In the genomic region with DNA sequence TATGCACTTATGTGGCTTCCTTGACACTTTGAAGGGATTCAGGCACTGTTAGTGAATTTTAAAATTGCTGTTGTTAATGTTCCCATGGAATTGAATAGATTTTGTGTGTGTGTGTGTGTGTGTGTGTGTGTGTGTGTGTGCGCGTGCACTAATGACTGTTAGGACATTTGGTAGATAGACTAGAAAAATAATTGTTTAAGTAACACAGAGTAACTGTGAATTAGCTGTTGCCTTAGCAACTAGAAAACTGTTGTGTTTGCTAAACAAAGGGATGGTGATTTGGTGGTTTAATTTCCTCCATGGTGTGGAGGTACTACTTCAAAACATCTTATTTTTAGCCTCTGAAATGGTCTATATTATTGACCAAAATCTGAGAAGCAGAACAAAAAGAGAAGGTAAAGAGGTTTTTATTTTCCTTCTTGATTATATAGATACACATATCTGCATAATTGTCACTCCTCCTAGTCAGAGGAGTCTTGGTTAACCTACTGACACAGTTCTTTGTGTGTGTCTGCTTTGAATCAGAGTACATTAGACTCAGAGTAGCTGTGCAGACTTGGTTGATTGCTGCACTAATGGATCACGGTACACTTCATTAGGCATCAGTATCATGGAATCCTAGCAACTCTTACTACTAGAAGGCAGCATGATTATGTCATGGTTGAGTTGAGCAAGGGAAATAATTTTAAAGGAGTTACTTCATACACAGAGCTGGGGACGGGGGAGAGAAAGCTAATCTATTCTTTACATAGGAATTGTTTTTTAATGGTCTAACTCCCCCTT, we compare ENCODE assay signal across 15 mouse cellular contexts. TPM values are rescaled to one million over a fixed set of nuclear protein-coding genes. Genes with fewer than 3 reads are reported as not detected.
A peak's percentile ranks its signal among the peaks of the same experiment; 100 is the strongest.
DNase-seq lines count a peak whose midpoint lies in the region; ATAC-seq and TF ChIP-seq lines count a peak whose summit lies in the region.
"Had no signal": no experiment of that assay in that cellular context is flagged by ENCODE, and none has a peak within 500 bp of the region (broad histone marks: within the 10 kb centered on the region; RNA-seq: fewer than 3 reads in every experiment).

No protein-coding gene starts in this region.

- no peak overlapping the region for H3K4me3 ChIP-seq in midbrain, embryonic 11.5 days (ENCODE audit: low read depth, low read length)
- H3K4me3 ChIP-seq in midbrain, embryonic 10.5 days: no peak overlapping the region
- H3K4me3 ChIP-seq in forebrain, postnatal 0 days (ENCODE audit: low read depth, low read length): no peak overlapping the region
- H3K4me3 ChIP-seq in midbrain, embryonic 14.5 days (replicated peaks; ENCODE audit: low read depth, low read length): no peak overlapping the region
- H3K4me3 ChIP-seq: erythroblast, embryonic 14.5 days had no signal

- no peaks in the 10 kb centered on the region for H3K9me3 ChIP-seq in midbrain, embryonic 11.5 days (ENCODE audit: control insufficient read depth, low read length)
- H3K9me3 ChIP-seq in midbrain, embryonic 10.5 days (replicated peaks): no peaks in the 10 kb centered on the region
- no peaks in the 10 kb centered on the region for H3K9me3 ChIP-seq in forebrain, postnatal 0 days (ENCODE audit: low read length)
- H3K9me3 ChIP-seq in midbrain, embryonic 14.5 days (ENCODE audit: control insufficient read depth, low read length): no peaks in the 10 kb centered on the region

- H3K4me2 ChIP-seq in midbrain, embryonic 11.5 days: no peak overlapping the region
- no peak overlapping the region for H3K4me2 ChIP-seq in forebrain, postnatal 0 days (ENCODE audit: low read depth)
- no peak overlapping the region for H3K4me2 ChIP-seq in midbrain, embryonic 14.5 days (ENCODE audit: low read length)

- no peak overlapping the region for H3K27ac ChIP-seq in midbrain, embryonic 11.5 days (ENCODE audit: low read depth, low read length)
- no peak overlapping the region for H3K27ac ChIP-seq in midbrain, embryonic 10.5 days (replicated peaks)
- peak overlapping the region; percentile 29; the same call in 1 of the 2 replicates for H3K27ac ChIP-seq in forebrain, postnatal 0 days (ENCODE audit: low read depth, low read length)
- peak overlapping the region; percentile 17; the same call in 1 of the 2 replicates for H3K27ac ChIP-seq in midbrain, embryonic 14.5 days (replicated peaks; ENCODE audit: low read depth, low read length)
- H3K27ac ChIP-seq: liver, embryonic 14.5 days had no signal

- ATAC-seq in midbrain, embryonic 11.5 days (ENCODE audit: low FRiP score): peak; percentile 38; the same call in 1 of the 2 replicates
- ATAC-seq in forebrain, postnatal 0 days: peak; percentile 74
- no peak for ATAC-seq in midbrain, embryonic 14.5 days (ENCODE audit: low FRiP score, low TSS enrichment)
- ATAC-seq: activated CD4-positive, CD25-positive, alpha-beta regulatory T cell, adult 4 months; intestine, embryonic 16.5 days had no signal

- DNase-seq in midbrain, embryonic 11.5 days (ENCODE audit: low spot score, missing footprints): peak; percentile 54
- DNase-seq in midbrain, embryonic 10.5 days (ENCODE audit: low spot score): no peak
- DNase-seq in forebrain, postnatal 0 days: peak; percentile 12
- DNase-seq in midbrain, embryonic 14.5 days: peak; percentile 9
- DNase-seq in gastrocnemius, postnatal 4 days (ENCODE audit: low spot score in 2 of 2): no peak
- no peak for DNase-seq in embryo, embryonic 9.5 days (ENCODE audit: extremely low spot score)
- DNase-seq in natural killer cell, adult 2 months (ENCODE audit: low spot score in 2 of 2): no peak
- DNase-seq: cerebellum, adult 18-20 months; heart, postnatal 10 days; kidney, postnatal 14 days; layer of hippocampus, postnatal 36 days had no signal

- TF ChIP-seq CTCF in forebrain, postnatal 0 days (IDR thresholded peaks at IDR 0.05; ENCODE audit: low read depth): no peak

- no peaks in the 10 kb centered on the region for H3K27me3 ChIP-seq in midbrain, embryonic 11.5 days (ENCODE audit: control insufficient read depth, insufficient read depth, low read length)
- no peaks in the 10 kb centered on the region for H3K27me3 ChIP-seq in midbrain, embryonic 10.5 days (ENCODE audit: low read depth, poor library complexity, severe bottlenecking)
- H3K27me3 ChIP-seq in forebrain, postnatal 0 days (ENCODE audit: insufficient read depth, low read length): no peaks in the 10 kb centered on the region
- H3K27me3 ChIP-seq in midbrain, embryonic 14.5 days (ENCODE audit: control insufficient read depth, insufficient read depth, low read length): no peaks in the 10 kb centered on the region

- no peak overlapping the region for H3K9ac ChIP-seq in midbrain, embryonic 11.5 days (ENCODE audit: low read length)
- H3K9ac ChIP-seq in forebrain, postnatal 0 days: no peak overlapping the region
- no peak overlapping the region for H3K9ac ChIP-seq in midbrain, embryonic 14.5 days (replicated peaks; ENCODE audit: low read length)
- H3K9ac ChIP-seq: liver, embryonic 14.5 days had no signal

- WGBS in midbrain, embryonic 11.5 days: 90% methylated on average over 4 of the region's 4 CpGs
- WGBS in midbrain, embryonic 10.5 days: 90% methylated on average over 4 of the region's 4 CpGs
- 15% methylated on average over 4 of the region's 4 CpGs for WGBS in forebrain, postnatal 0 days
- 81% methylated on average over 4 of the region's 4 CpGs for WGBS in midbrain, embryonic 14.5 days

- no peaks in the 10 kb centered on the region for H3K4me1 ChIP-seq in midbrain, embryonic 11.5 days (ENCODE audit: control insufficient read depth, insufficient read depth, low read length)
- peaks cover 3% of the 10 kb centered on the region; the same call in 1 of the 2 replicates for H3K4me1 ChIP-seq in midbrain, embryonic 10.5 days
- no peaks in the 10 kb centered on the region for H3K4me1 ChIP-seq in forebrain, postnatal 0 days (ENCODE audit: insufficient read depth)
- no peaks in the 10 kb centered on the region for H3K4me1 ChIP-seq in midbrain, embryonic 14.5 days (ENCODE audit: control insufficient read depth, insufficient read depth, low read length)

- H3K36me3 ChIP-seq in midbrain, embryonic 11.5 days (ENCODE audit: control insufficient read depth, insufficient read depth, low read length): no peaks in the 10 kb centered on the region
- 0 out of 2 replicates have a peak, but pooled peaks cover 2% of the 10 kb centered on the region for H3K36me3 ChIP-seq in midbrain, embryonic 10.5 days
- H3K36me3 ChIP-seq in forebrain, postnatal 0 days (ENCODE audit: insufficient read depth): no peaks in the 10 kb centered on the region
- H3K36me3 ChIP-seq in midbrain, embryonic 14.5 days (ENCODE audit: control insufficient read depth, insufficient read depth, low read length): no peaks in the 10 kb centered on the region

RNA-seq across cellular contexts. Expression of a gene that starts 50.6 kb away (rescaled TPM):
- polyA plus RNA-seq in midbrain, embryonic 11.5 days (2014; fragmentation: Nextera tagmentation; extraction: Ambion mirVana): 80.1 and 85.4 TPM in 2 replicates
- 58.7 and 67.4 TPM in 2 replicates for polyA plus RNA-seq in midbrain, embryonic 10.5 days (2016; fragmentation: Nextera tagmentation; extraction: Ambion mirVana)
- 85.2 and 107 TPM in 2 replicates for total RNA-seq in forebrain, postnatal 0 days (2014; rRNA removed)
- 71.4 and 73.0 TPM in 2 replicates for polyA plus RNA-seq in forebrain, postnatal 0 days (2015; fragmentation: Nextera tagmentation; extraction: Ambion mirVana)
- 75.7 and 97.1 TPM in 2 replicates for polyA plus RNA-seq in midbrain, embryonic 14.5 days (2014; fragmentation: Nextera tagmentation; extraction: Ambion mirVana)
- 10 to 100 TPM; 24.1 to 29.7 TPM for total RNA-seq in gastrocnemius, postnatal 4 days (2021)

RNA-seq across cellular contexts. Expression of a gene that starts 50.9 kb away (rescaled TPM):
- 85.4 and 92.0 TPM in 2 replicates for polyA plus RNA-seq in midbrain, embryonic 11.5 days (2014; fragmentation: Nextera tagmentation; extraction: Ambion mirVana)
- polyA plus RNA-seq in midbrain, embryonic 10.5 days (2016; fragmentation: Nextera tagmentation; extraction: Ambion mirVana): 63.3 and 77.4 TPM in 2 replicates
- total RNA-seq in forebrain, postnatal 0 days (2014; rRNA removed): 27.7 and 37.0 TPM in 2 replicates
- polyA plus RNA-seq in forebrain, postnatal 0 days (2015; fragmentation: Nextera tagmentation; extraction: Ambion mirVana): 35.4 and 56.3 TPM in 2 replicates
- polyA plus RNA-seq in midbrain, embryonic 14.5 days (2014; fragmentation: Nextera tagmentation; extraction: Ambion mirVana): 73.8 and 82.4 TPM in 2 replicates
- total RNA-seq in gastrocnemius, postnatal 4 days (2021): 10 to 100 TPM; 25.9 to 29.2 TPM

Comparison
In these comparisons a context has a peak if more than half of its experiments do, and no peak if none do; other contexts are left out.
1. DNase-seq: peak in midbrain, embryonic 11.5 days (single experiment), forebrain, postnatal 0 days (single experiment) and midbrain, embryonic 14.5 days (single experiment); none in midbrain, embryonic 10.5 days (single experiment), gastrocnemius, postnatal 4 days (0 of 2), embryo, embryonic 9.5 days (single experiment) and natural killer cell, adult 2 months (0 of 2).
2. H3K27ac ChIP-seq: peak in forebrain, postnatal 0 days (single experiment) and midbrain, embryonic 14.5 days (single experiment); none in midbrain, embryonic 11.5 days (single experiment) and midbrain, embryonic 10.5 days (single experiment).